Mouse (Mus musculus) kidney, adult 2 months (tissue): ENCODE data around the gene Lmna.

Source experiments
- CTCF ChIP-seq: fragments of 200-500 bp; conservative IDR thresholded peaks from 2 replicates; pipeline ENCODE4 v1.5.1; 2011; ENCODE audit warnings: low read depth, mild to moderate bottlenecking, control low read depth, low read length, moderate library complexity, mixed read lengths; ENCODE audit not compliant: insufficient read depth, insufficient read length
- POLR2A ChIP-seq: fragments of 200-500 bp; IDR thresholded peaks from one replicate; pipeline ENCODE4 v1.6.1; 2011; ENCODE audit warnings: low read depth, low read length, control low read depth

- TF ChIP-seq POLR2A (no peak), CTCF (no peak)
These were observed 44.6 kb downstream of the Lmna start for GRCm38 (mm10) chr3:88465127-88465526.
